Mouse (Mus musculus) pancreas, adult 10 weeks (tissue): ENCODE data around the gene Olfr613. TPM values are rescaled to one million over a fixed set of nuclear protein-coding genes. Genes with fewer than 3 reads are reported as not detected.

Experiments
- polyA plus RNA-seq: library from polyadenylated mRNA; stranded (reverse); fragments of 350-450 nt; fragmentation: Illumina TruSeq; extraction: RNeasy Lipid Tissue Mini Kit (QIAGEN cat#74804); gene quantifications from one replicate; pipeline ENCODE4 v1.2.3, GENCODE M21; 2015; ENCODE audit warnings: low read depth, low replicate concordance; ENCODE audit not compliant: insufficient read depth

Olfr613 gene
- not detected for polyA plus RNA-seq

GRCm38 (mm10) chr7:103547774-103548173, at the start of gene Olfr613:
Gene Olfr613, plus strand, starts transcription at chr7:103548074.

GRCm38 (mm10) chr7:103512022-103512421, 35.9 kb upstream of the Olfr613 start, which contains the start of gene Olfr610:
Gene Olfr610, minus strand, starts transcription at chr7:103512122.

GRCm38 (mm10) chr7:103520746-103521145, 27.1 kb upstream of the Olfr613 start, which contains the start of gene Olfr611:
Gene Olfr611, minus strand, starts transcription at chr7:103520846.

GRCm38 (mm10) chr7:103542617-103543016, 5.3 kb upstream of the Olfr613 start, which contains the start of gene Olfr612:
Gene Olfr612, minus strand, starts transcription at chr7:103542717.

GRCm38 (mm10) chr7:103555779-103556178, 7.9 kb downstream of the Olfr613 start, which contains the start of gene Olfr615:
Gene Olfr615, plus strand, starts transcription at chr7:103556079.

GRCm38 (mm10) chr7:103569043-103569442, 21.2 kb downstream of the Olfr613 start, which contains the start of gene Olfr616:
Gene Olfr616, minus strand, starts transcription at chr7:103569143.

GRCm38 (mm10) chr7:103572761-103573160, 24.9 kb downstream of the Olfr613 start, which contains the start of gene Olfr617:
Gene Olfr617, plus strand, starts transcription at chr7:103573061.

GRCm38 (mm10) chr7:103589803-103590202, 41.9 kb downstream of the Olfr613 start, which contains the start of gene Olfr618:
Gene Olfr618, plus strand, starts transcription at chr7:103590103.

GRCm38 (mm10) chr7:103600275-103600674, 52.4 kb downstream of the Olfr613 start, which contains the start of gene Olfr619:
Gene Olfr619, plus strand, starts transcription at chr7:103600575.

Other genes with a start within 250 kb of the Olfr613 start
- gene Olfr596, start 242.4 kb upstream of the Olfr613 start, polyA plus RNA-seq, result not detected
- not detected for gene Olfr597, start 231.8 kb upstream of the Olfr613 start, polyA plus RNA-seq
- not detected for gene Olfr598, start 224.5 kb upstream of the Olfr613 start, polyA plus RNA-seq
- gene Olfr599, start 212.2 kb upstream of the Olfr613 start, polyA plus RNA-seq, result not detected
- gene Olfr600, start 198.4 kb upstream of the Olfr613 start, polyA plus RNA-seq, result not detected
- gene Olfr601, start 185.4 kb upstream of the Olfr613 start, polyA plus RNA-seq, result not detected
- gene Olfr603, start 161.9 kb upstream of the Olfr613 start, polyA plus RNA-seq, result not detected
- gene Usp17lc, start 133.0 kb upstream of the Olfr613 start, polyA plus RNA-seq, result not detected
- not detected for gene Olfr605, start 102.6 kb upstream of the Olfr613 start, polyA plus RNA-seq
- not detected for gene Olfr606, start 99.0 kb upstream of the Olfr613 start, polyA plus RNA-seq
- not detected for gene Olfr607, start 83.9 kb upstream of the Olfr613 start, polyA plus RNA-seq
- not detected for gene Olfr608, start 78.2 kb upstream of the Olfr613 start, polyA plus RNA-seq
- gene Olfr609, start 50.0 kb upstream of the Olfr613 start, polyA plus RNA-seq, result not detected
- not detected for gene Olfr610, start 36.0 kb upstream of the Olfr613 start, polyA plus RNA-seq
- gene Olfr611, start 27.2 kb upstream of the Olfr613 start, polyA plus RNA-seq, result not detected
- not detected for gene Olfr612, start 5.4 kb upstream of the Olfr613 start, polyA plus RNA-seq
- gene Olfr615, start 8.0 kb downstream of the Olfr613 start, polyA plus RNA-seq, result not detected
- gene Olfr616, start 21.1 kb downstream of the Olfr613 start, polyA plus RNA-seq, result not detected
- not detected for gene Olfr617, start 25.0 kb downstream of the Olfr613 start, polyA plus RNA-seq
- not detected for gene Olfr618, start 42.0 kb downstream of the Olfr613 start, polyA plus RNA-seq
- gene Olfr619, start 52.5 kb downstream of the Olfr613 start, polyA plus RNA-seq, result not detected
- not detected for gene Olfr620, start 64.5 kb downstream of the Olfr613 start, polyA plus RNA-seq
- gene Olfr622, start 94.6 kb downstream of the Olfr613 start, polyA plus RNA-seq, result not detected
- gene Olfr623, start 115.6 kb downstream of the Olfr613 start, polyA plus RNA-seq, result not detected
- gene Olfr624, start 123.1 kb downstream of the Olfr613 start, polyA plus RNA-seq, result not detected
- gene Olfr625-ps1, start 134.6 kb downstream of the Olfr613 start, polyA plus RNA-seq, result not detected
- not detected for gene Olfr243, start 166.6 kb downstream of the Olfr613 start, polyA plus RNA-seq
- not detected for gene Olfr628, start 182.3 kb downstream of the Olfr613 start, polyA plus RNA-seq
- gene Olfr629, start 196.9 kb downstream of the Olfr613 start, polyA plus RNA-seq, result not detected
- not detected for gene Olfr630, start 209.3 kb downstream of the Olfr613 start, polyA plus RNA-seq
- not detected for gene Olfr69, start 223.5 kb downstream of the Olfr613 start, polyA plus RNA-seq
- gene Olfr68, start 231.6 kb downstream of the Olfr613 start, polyA plus RNA-seq, result not detected
- gene Olfr67, start 243.7 kb downstream of the Olfr613 start, polyA plus RNA-seq, result not detected